Mouse (Mus musculus): ENCODE measurements at regions not wholly inside any gene's neighbourhood (a gene's known extent, or its start where the extent isn't known, plus 50 kb on each side); places are given as distances from the start of the nearest gene placed in this dataset.

GRCm38 (mm10) chr2:46678366-46678765 is 1561.2 kb upstream of the Zeb2 start:
- ATAC-seq (ENCODE audit: poor library complexity, severe bottlenecking), result no peak

- no peak for ATAC-seq (ENCODE audit: poor library complexity, severe bottlenecking)
Measured at GRCm38 (mm10) chr2:46669517-46670291, 1552.5 kb upstream of the Zeb2 start.

- no peak for ATAC-seq (ENCODE audit: poor library complexity, severe bottlenecking)
Measured at GRCm38 (mm10) chr2:46666990-46667337, 1549.8 kb upstream of the Zeb2 start.

- no peak for ATAC-seq (ENCODE audit: poor library complexity, severe bottlenecking)
Measured at GRCm38 (mm10) chr2:46666084-46666989, 1549.1 kb upstream of the Zeb2 start.

GRCm38 (mm10) chr2:46661876-46662275 is 1544.7 kb upstream of the Zeb2 start:
- peak; percentile 86 for ATAC-seq (ENCODE audit: poor library complexity, severe bottlenecking)

- ATAC-seq (ENCODE audit: poor library complexity, severe bottlenecking), result no peak
Measured at GRCm38 (mm10) chr2:46660577-46660976, 1543.4 kb upstream of the Zeb2 start.

GRCm38 (mm10) chr2:46655289-46655688 is 1538.1 kb upstream of the Zeb2 start:
- no peak for ATAC-seq (ENCODE audit: poor library complexity, severe bottlenecking)

GRCm38 (mm10) chr2:46652616-46653015 is 1535.4 kb upstream of the Zeb2 start:
- no peak for ATAC-seq (ENCODE audit: poor library complexity, severe bottlenecking)

GRCm38 (mm10) chr2:46646366-46646765 is 1529.2 kb upstream of the Zeb2 start:
- ATAC-seq (ENCODE audit: poor library complexity, severe bottlenecking), result no peak

- ATAC-seq (ENCODE audit: poor library complexity, severe bottlenecking), result no peak
Measured at GRCm38 (mm10) chr2:46609217-46609616, 1492.0 kb upstream of the Zeb2 start.

GRCm38 (mm10) chr2:46581773-46582172 is 1464.6 kb upstream of the Zeb2 start:
- ATAC-seq (ENCODE audit: poor library complexity, severe bottlenecking), result no peak

- no peak for ATAC-seq (ENCODE audit: poor library complexity, severe bottlenecking)
Measured at GRCm38 (mm10) chr2:46570416-46570815, 1453.2 kb upstream of the Zeb2 start.

GRCm38 (mm10) chr2:46533395-46533794 is 1416.2 kb upstream of the Zeb2 start:
- no peak for ATAC-seq (ENCODE audit: poor library complexity, severe bottlenecking)

GRCm38 (mm10) chr2:46530686-46531085 is 1413.5 kb upstream of the Zeb2 start:
- ATAC-seq (ENCODE audit: poor library complexity, severe bottlenecking), result no peak

GRCm38 (mm10) chr2:46525223-46525622 is 1408.0 kb upstream of the Zeb2 start:
- ATAC-seq (ENCODE audit: poor library complexity, severe bottlenecking), result no peak

- ATAC-seq (ENCODE audit: poor library complexity, severe bottlenecking), result no peak
Measured at GRCm38 (mm10) chr2:46524625-46525024, 1407.4 kb upstream of the Zeb2 start.

GRCm38 (mm10) chr2:46521147-46521965 is 1404.2 kb upstream of the Zeb2 start:
- ATAC-seq (ENCODE audit: poor library complexity, severe bottlenecking), result no peak

GRCm38 (mm10) chr2:46512237-46513028 is 1395.2 kb upstream of the Zeb2 start:
- ATAC-seq (ENCODE audit: poor library complexity, severe bottlenecking), result no peak

GRCm38 (mm10) chr2:46506951-46507350 is 1389.8 kb upstream of the Zeb2 start:
- ATAC-seq (ENCODE audit: poor library complexity, severe bottlenecking), result no peak

GRCm38 (mm10) chr2:46503074-46503473 is 1385.9 kb upstream of the Zeb2 start:
- no peak for ATAC-seq (ENCODE audit: poor library complexity, severe bottlenecking)

Data from megakaryocyte, adult 5-6 weeks (primary cell).